In genomic region chr9:35210542-35211474, GRCm38 (mm10) we compare ENCODE assay signal across 8 mouse cellular contexts. TPM values are rescaled to one million over a fixed set of nuclear protein-coding genes. Genes with fewer than 3 reads are reported as not detected.
A peak's percentile ranks its signal among the peaks of the same experiment; 100 is the strongest.
DNase-seq lines count a peak whose midpoint lies in the region; ATAC-seq lines count a peak whose summit lies in the region.

TSS of gene Foxred1 (minus strand) at chr9:35211055.

- H3K4me1 ChIP-seq in hindbrain, embryonic 12.5 days: peaks cover 18% of the 10 kb centered on the region

- no peaks in the 10 kb centered on the region for H3K9me3 ChIP-seq in hindbrain, embryonic 12.5 days (replicated peaks)

- under 1% methylated on average over 72 of the region's 72 CpGs for WGBS in hindbrain, embryonic 12.5 days

- H3K4me2 ChIP-seq in hindbrain, embryonic 12.5 days (replicated peaks): peak within 1 kb of the TSS; percentile 89

- DNase-seq in NIH3T3 (ENCODE audit: low read depth): peak; percentile 98
- DNase-seq in cerebellum, postnatal 10 days: peak; percentile 99 to 100
- peak; percentile 98 to 99 for DNase-seq in frontal cortex, postnatal 10 days (ENCODE audit: low spot score in 2 of 2)
- peak; percentile 97 to 99 for DNase-seq in layer of hippocampus, postnatal 14 days (ENCODE audit: low spot score in 2 of 2)
- peak; percentile 99 for DNase-seq in lung, postnatal 14 days
- DNase-seq in retina, adult 2 months (ENCODE audit: low read depth, low spot score): peak; percentile 98
- peak; percentile 98 to 99 for DNase-seq in thymus, postnatal 36 days

- H3K27me3 ChIP-seq in hindbrain, embryonic 12.5 days: no peaks in the 10 kb centered on the region

- H3K36me3 ChIP-seq in hindbrain, embryonic 12.5 days: peaks cover 55% of the 10 kb centered on the region

- H3K4me3 ChIP-seq in hindbrain, embryonic 12.5 days: peak within 1 kb of the TSS; percentile 78

- peak within 1 kb of the TSS; percentile 95 for H3K27ac ChIP-seq in hindbrain, embryonic 12.5 days

- H3K9ac ChIP-seq in hindbrain, embryonic 12.5 days: peak within 1 kb of the TSS; percentile 91

- ATAC-seq in hindbrain, embryonic 12.5 days (ENCODE audit: low FRiP score): peak; percentile 100

RNA-seq across cellular contexts. Expression of gene Foxred1, which starts in this region (rescaled TPM):
- 45.7 and 50.4 TPM in 2 replicates for polyA plus RNA-seq in hindbrain, embryonic 12.5 days (2016; fragmentation: Nextera tagmentation; extraction: Ambion mirVana)
- total RNA-seq in layer of hippocampus, postnatal 14 days (2021): 10 to 100 TPM; 41.5 to 46.4 TPM

Comparison
In these comparisons a context has a peak if more than half of its experiments do, and no peak if none do; other contexts are left out.
1. Peak in every context shown above with its lines: DNase-seq, ATAC-seq, H3K4me3 ChIP-seq and H3K27ac ChIP-seq.